Mouse (Mus musculus) embryonic fibroblast, embryonic 13.5 days (primary cell): Measurements from ENCODE around the gene Gss.
"Not testable (repeated sequence)": the region's sequence is repeated elsewhere in the genome, so short reads cannot be mapped to it uniquely, and the experiment has no call there.

Source experiments
- CTCF ChIP-seq: IDR thresholded peaks from 2 replicates; pipeline ENCODE4 v1.5.1; 2011; ENCODE audit warnings: mild to moderate bottlenecking, control low read depth, low read length, moderate library complexity, borderline replicate concordance; ENCODE audit not compliant: insufficient read depth
- POLR2A ChIP-seq: IDR thresholded peaks from 2 replicates; pipeline ENCODE4 v1.6.1; 2011; ENCODE audit warnings: low read depth, mild to moderate bottlenecking, control low read depth, low read length, moderate library complexity

GRCm38 (mm10) chr2:155605236-155605589 is 12.6 kb upstream of the Gss start:
- not testable (repeated sequence) for TF ChIP-seq POLR2A, CTCF
